In genomic region chr3:101372345-101372980, GRCm38 (mm10) we compare ENCODE assay signal across 8 mouse cellular contexts. TPM values are rescaled to one million over a fixed set of nuclear protein-coding genes. Genes with fewer than 3 reads are reported as not detected.
DNase-seq lines count a peak whose midpoint lies in the region; ATAC-seq and TF ChIP-seq lines count a peak whose summit lies in the region.

No protein-coding gene starts in this region.

- H3K9ac ChIP-seq in heart, embryonic 15.5 days: no peak overlapping the region

- 34% methylated on average over 13 of the region's 13 CpGs for WGBS in heart, embryonic 15.5 days
- WGBS in olfactory bulb, adult 2 months: 25% methylated on average over 13 of the region's 13 CpGs

- no peaks in the 10 kb centered on the region for H3K9me3 ChIP-seq in heart, embryonic 15.5 days (replicated peaks)

- peak; percentile 72; the same call in 1 of the 2 replicates for TF ChIP-seq CTCF in olfactory bulb, adult 2 months (IDR thresholded peaks at IDR 0.05; ENCODE audit: insufficient read depth, low read depth, low read length)

- no peak overlapping the region for H3K4me3 ChIP-seq in heart, embryonic 15.5 days
- no peak overlapping the region for H3K4me3 ChIP-seq in olfactory bulb, adult 2 months (ENCODE audit: insufficient read depth, low read depth, low read length)

- peaks cover 19% of the 10 kb centered on the region for H3K4me1 ChIP-seq in heart, embryonic 15.5 days (replicated peaks)
- peaks cover 9% of the 10 kb centered on the region for H3K4me1 ChIP-seq in olfactory bulb, adult 2 months (ENCODE audit: control insufficient read depth, insufficient read depth, low read length)

- H3K36me3 ChIP-seq in heart, embryonic 15.5 days: no peaks in the 10 kb centered on the region

- no peak for TF ChIP-seq POLR2A in olfactory bulb, adult 2 months (IDR thresholded peaks at IDR 0.05; ENCODE audit: insufficient read depth, low read depth, low read length)

- ATAC-seq in heart, embryonic 15.5 days (replicated peaks; ENCODE audit: insufficient number of reproducible peaks, insufficient read depth, low FRiP score, low read depth): no peak

- no peak overlapping the region for H3K27ac ChIP-seq in heart, embryonic 15.5 days
- no peak overlapping the region for H3K27ac ChIP-seq in olfactory bulb, adult 2 months (ENCODE audit: insufficient read depth, low read depth, low read length)

- DNase-seq in heart, adult 18-20 months: peak; percentile 48 to 77
- no peak for DNase-seq in heart, adult 11 months
- DNase-seq in Muller cell, postnatal 12 days (ENCODE audit: inconsistent ontology term): peak; percentile 29
- DNase-seq in cerebellum, postnatal 25 days: peak; percentile 69 to 81
- peak; percentile 50 for DNase-seq in left cerebral cortex, postnatal 4 days
- peak; percentile 68 to 69 for DNase-seq in thymus, postnatal 36 days

- intact Hi-C loops in left cerebral cortex, postnatal 4 days (cut with DNase I): loop anchor here (5.0 to 10.0 kb wide), 2 partner anchors 70 to 72 kb away; no protein-coding TSS in a partner anchor

- no peaks in the 10 kb centered on the region for H3K27me3 ChIP-seq in heart, embryonic 15.5 days

- H3K4me2 ChIP-seq in heart, embryonic 15.5 days: 0 out of 2 replicates have a peak overlapping the region, but pooled peaks have one; percentile 28

RNA-seq across cellular contexts. Expression of gene Igsf3, which starts 4.4 kb away (rescaled TPM):
- total RNA-seq in heart, adult 18-20 months (2021): 10 to 100 TPM; 10.5 to 10.6 TPM
- polyA plus RNA-seq in heart, embryonic 15.5 days (2015; fragmentation: Nextera tagmentation; extraction: Ambion mirVana): 38.0 and 45.0 TPM in 2 replicates
- total RNA-seq in left cerebral cortex, postnatal 4 days (2021): 100 to 1,000 TPM in 1 of 2 experiments, 10 to 100 TPM in 1; 96.4 to 101 TPM
- polyA plus RNA-seq in olfactory bulb, adult 2 months (2012; ENCODE audit: insufficient read depth, insufficient read length, low replicate concordance, missing spikeins): not detected in 2 replicates

Comparison
In these comparisons a context has a peak if more than half of its experiments do, and no peak if none do; other contexts are left out.
1. RNA of gene Igsf3, which starts 4.4 kb away (total RNA-seq): 96.4 to 101 TPM in left cerebral cortex, postnatal 4 days; 10.5 to 10.6 TPM in heart, adult 18-20 months; every median in the first group is over 4 times any median in the second.